ENCODE assay signal across 9 mouse cellular contexts in the genomic region with DNA sequence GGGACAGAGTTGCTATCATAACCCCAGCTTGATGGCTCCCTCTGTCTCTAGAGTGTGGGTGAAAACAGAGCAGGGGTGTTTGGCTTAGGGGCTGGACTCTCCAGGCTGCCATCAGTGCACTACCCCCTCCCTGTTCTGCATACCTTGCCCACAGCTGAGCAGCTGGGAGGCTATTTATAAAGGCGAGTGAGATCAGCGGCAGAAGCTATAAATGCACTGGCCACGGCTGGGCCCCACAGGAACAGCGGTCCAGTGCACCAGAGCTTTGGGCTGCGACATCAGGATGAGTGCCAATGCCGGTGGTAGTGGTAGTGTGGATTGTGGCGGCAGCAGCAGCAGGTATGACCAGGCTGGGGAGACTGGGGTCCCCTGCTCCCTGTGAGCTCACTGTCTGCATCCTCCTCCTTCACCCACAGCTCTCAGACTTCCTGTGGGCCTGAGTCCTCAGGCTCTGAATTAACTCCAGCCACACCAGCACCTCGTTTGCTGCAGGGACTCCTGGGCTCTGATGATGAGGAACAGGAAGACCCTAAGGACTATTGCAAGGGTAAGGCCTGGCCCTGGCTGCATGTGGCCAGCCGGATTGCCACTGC. TPM values are rescaled to one million over a fixed set of nuclear protein-coding genes. Genes with fewer than 3 reads are reported as not detected.
DNase-seq lines count a peak whose midpoint lies in the region; ATAC-seq lines count a peak whose summit lies in the region.
"Had no signal": no experiment of that assay in that cellular context is flagged by ENCODE, and none has a peak within 500 bp of the region (broad histone marks: within the 10 kb centered on the region; RNA-seq: fewer than 3 reads in every experiment).

Gene Srpk3 (plus strand): TSS at position 238 of the 593 bp plus-strand sequence.

- H3K4me1 ChIP-seq in forebrain, embryonic 15.5 days: no peaks in the 10 kb centered on the region
- H3K4me1 ChIP-seq in forebrain, embryonic 12.5 days: no peaks in the 10 kb centered on the region
- 0 out of 2 replicates have a peak, but pooled peaks cover 3% of the 10 kb centered on the region for H3K4me1 ChIP-seq in hindbrain, embryonic 13.5 days (replicated peaks)
- H3K4me1 ChIP-seq: liver, embryonic 15.5 days had no signal

- peak; percentile 49 for DNase-seq in right cerebral cortex, adult 18-20 months
- no peak for DNase-seq in right cerebral cortex, postnatal 14 days
- peak; percentile 72 for DNase-seq in skeletal muscle tissue, adult 2 months (ENCODE audit: low read depth, low spot score)
- no peak for DNase-seq in embryo, embryonic 10.5 days (ENCODE audit: low spot score)
- no peak for DNase-seq in adrenal gland, postnatal 25 days

- no peak within 1 kb of the TSS for H3K4me2 ChIP-seq in forebrain, embryonic 15.5 days (replicated peaks)
- no peak within 1 kb of the TSS for H3K4me2 ChIP-seq in forebrain, embryonic 12.5 days
- H3K4me2 ChIP-seq in hindbrain, embryonic 13.5 days: no peak within 1 kb of the TSS
- H3K4me2 ChIP-seq: liver, embryonic 15.5 days had no signal

- no peak within 1 kb of the TSS for H3K9ac ChIP-seq in forebrain, embryonic 15.5 days (replicated peaks)
- no peak within 1 kb of the TSS for H3K9ac ChIP-seq in forebrain, embryonic 12.5 days
- H3K9ac ChIP-seq in hindbrain, embryonic 13.5 days: no peak within 1 kb of the TSS
- H3K9ac ChIP-seq: liver, embryonic 15.5 days had no signal

- no peaks in the 10 kb centered on the region for H3K27me3 ChIP-seq in forebrain, embryonic 15.5 days
- peaks cover 7% of the 10 kb centered on the region; the same call in 1 of the 2 replicates for H3K27me3 ChIP-seq in forebrain, embryonic 12.5 days
- no peaks in the 10 kb centered on the region for H3K27me3 ChIP-seq in hindbrain, embryonic 13.5 days

- H3K27ac ChIP-seq in forebrain, embryonic 15.5 days (replicated peaks): no peak within 1 kb of the TSS
- H3K27ac ChIP-seq in forebrain, embryonic 12.5 days: no peak within 1 kb of the TSS
- H3K27ac ChIP-seq in hindbrain, embryonic 13.5 days: peak within 1 kb of the TSS; percentile 18; the same call in 1 of the 2 replicates
- H3K27ac ChIP-seq: liver, embryonic 15.5 days had no signal

- H3K4me3 ChIP-seq in forebrain, embryonic 15.5 days: no peak within 1 kb of the TSS
- H3K4me3 ChIP-seq in forebrain, embryonic 12.5 days (replicated peaks): no peak within 1 kb of the TSS
- H3K4me3 ChIP-seq in hindbrain, embryonic 13.5 days: no peak within 1 kb of the TSS
- H3K4me3 ChIP-seq: liver, embryonic 15.5 days had no signal

- peaks cover 10% of the 10 kb centered on the region for H3K36me3 ChIP-seq in forebrain, embryonic 15.5 days
- peaks cover 22% of the 10 kb centered on the region; the same call in 1 of the 2 replicates for H3K36me3 ChIP-seq in forebrain, embryonic 12.5 days (replicated peaks)
- H3K36me3 ChIP-seq in hindbrain, embryonic 13.5 days: peaks cover 27% of the 10 kb centered on the region

- ATAC-seq in forebrain, embryonic 15.5 days (replicated peaks): 0 out of 2 replicates have a peak, but pooled peaks have one; percentile 35
- no peak for ATAC-seq in forebrain, embryonic 12.5 days (ENCODE audit: low FRiP score)
- peak; percentile 29; the same call in 1 of the 2 replicates for ATAC-seq in hindbrain, embryonic 13.5 days (ENCODE audit: low FRiP score)

- 64% methylated on average over 9 of the region's 9 CpGs for WGBS in forebrain, embryonic 15.5 days
- WGBS in forebrain, embryonic 12.5 days: 80% methylated on average over 9 of the region's 9 CpGs
- 60% methylated on average over 7 of the region's 9 CpGs for WGBS in hindbrain, embryonic 13.5 days

- no peaks in the 10 kb centered on the region for H3K9me3 ChIP-seq in forebrain, embryonic 15.5 days
- H3K9me3 ChIP-seq in forebrain, embryonic 12.5 days: no peaks in the 10 kb centered on the region
- no peaks in the 10 kb centered on the region for H3K9me3 ChIP-seq in hindbrain, embryonic 13.5 days
- H3K9me3 ChIP-seq: liver, embryonic 15.5 days had no signal

RNA-seq across cellular contexts. Expression of gene Srpk3, which starts in this region (rescaled TPM):
- polyA plus RNA-seq in forebrain, embryonic 15.5 days (2015; fragmentation: Nextera tagmentation; extraction: Ambion mirVana): 1.5 and 1.8 TPM in 2 replicates
- 0.95 and 1.3 TPM in 2 replicates for polyA plus RNA-seq in forebrain, embryonic 12.5 days (2016; fragmentation: Nextera tagmentation; extraction: Ambion mirVana)
- 1.7 and 2.2 TPM in 2 replicates for polyA plus RNA-seq in hindbrain, embryonic 13.5 days (2015; fragmentation: Nextera tagmentation; extraction: Ambion mirVana)
- 0.43 and 0.52 TPM in 2 replicates for total RNA-seq in adrenal gland, postnatal 25 days (2021)

Comparison
In these comparisons a context has a peak if more than half of its experiments do, and no peak if none do; other contexts are left out.
1. DNase-seq: peak in right cerebral cortex, adult 18-20 months (single experiment) and skeletal muscle tissue, adult 2 months (single experiment); none in right cerebral cortex, postnatal 14 days (single experiment), embryo, embryonic 10.5 days (single experiment) and adrenal gland, postnatal 25 days (single experiment).